13 mouse cellular contexts compared by ENCODE assay signal in genomic region chr4:119880270-119880669, GRCm38 (mm10).
"Had no signal": no experiment of that assay in that cellular context is flagged by ENCODE, and none has a peak within 500 bp of the region (broad histone marks: within the 10 kb centered on the region; RNA-seq: fewer than 3 reads in every experiment).

No protein-coding gene starts in this region.

- DNase-seq: kidney, adult 18-20 months; kidney, postnatal 25 days; lung, postnatal 14 days; thymus, postnatal 4 days had no signal

- H3K4me3 ChIP-seq: intestine, embryonic 15.5 days; kidney, embryonic 15.5 days; limb, embryonic 10.5 days; liver, embryonic 15.5 days; lung, embryonic 15.5 days; megakaryocyte, embryonic 14.5 days; midbrain, embryonic 15.5 days; neural tube, embryonic 12.5 days had no signal

- H3K27ac ChIP-seq: intestine, embryonic 15.5 days; kidney, embryonic 15.5 days; limb, embryonic 10.5 days; liver, embryonic 15.5 days; lung, embryonic 15.5 days; macrophage; midbrain, embryonic 15.5 days; neural tube, embryonic 12.5 days had no signal
